Mouse (Mus musculus) stomach, postnatal 0 days (tissue): ENCODE measurements at regions not wholly inside any gene's neighbourhood (a gene's known extent, or its start where the extent isn't known, plus 50 kb on each side); places are given as distances from the start of the nearest gene placed in this dataset.

Source experiments
- CTCF ChIP-seq: IDR thresholded peaks from 2 replicates; pipeline ENCODE4 v1.5.1; 2016; ENCODE audit warnings: antibody characterized with exemption, low read depth, mild to moderate bottlenecking, moderate library complexity
- EP300 ChIP-seq: optimal IDR thresholded peaks from 2 replicates; pipeline ENCODE3; 2016; ENCODE audit warnings: antibody characterized with exemption

DNA sequence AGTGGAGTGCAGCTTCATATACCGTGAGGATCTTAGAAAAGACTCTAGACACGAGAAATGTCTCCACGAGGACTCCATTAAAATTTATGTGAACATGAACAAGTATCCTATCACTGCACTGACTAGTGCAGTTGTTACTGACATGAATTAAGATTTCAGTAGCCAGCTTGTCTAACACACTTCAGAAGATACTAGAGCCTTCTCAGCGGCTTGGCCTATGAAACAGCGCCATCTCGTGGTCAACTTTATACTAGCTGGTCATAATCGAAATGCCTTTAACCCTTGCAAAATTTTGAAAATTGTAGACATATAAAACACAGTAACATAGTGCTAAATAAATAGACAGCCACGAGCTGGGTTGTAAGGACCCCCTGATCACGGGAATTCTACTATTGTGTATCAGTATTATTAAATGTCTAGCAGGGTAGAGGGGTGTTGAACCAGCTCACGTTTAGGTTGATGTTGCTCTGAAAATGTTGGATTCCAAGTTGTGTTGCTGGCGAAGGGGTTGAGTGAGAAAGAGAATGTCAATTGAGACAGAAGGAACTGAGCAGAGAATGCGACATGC lies 70.4 kb downstream of the AI429214 start:
- TF ChIP-seq EP300 (no peak), CTCF (peak; percentile 93)
